Mouse (Mus musculus) layer of hippocampus, adult 9-11 months (tissue): ENCODE data around the gene Hcn1.

Experiments
- DNase-seq: peaks from one replicate; pipeline ENCODE4 v3.0.0; 2022

Gene Hcn1

DNA sequence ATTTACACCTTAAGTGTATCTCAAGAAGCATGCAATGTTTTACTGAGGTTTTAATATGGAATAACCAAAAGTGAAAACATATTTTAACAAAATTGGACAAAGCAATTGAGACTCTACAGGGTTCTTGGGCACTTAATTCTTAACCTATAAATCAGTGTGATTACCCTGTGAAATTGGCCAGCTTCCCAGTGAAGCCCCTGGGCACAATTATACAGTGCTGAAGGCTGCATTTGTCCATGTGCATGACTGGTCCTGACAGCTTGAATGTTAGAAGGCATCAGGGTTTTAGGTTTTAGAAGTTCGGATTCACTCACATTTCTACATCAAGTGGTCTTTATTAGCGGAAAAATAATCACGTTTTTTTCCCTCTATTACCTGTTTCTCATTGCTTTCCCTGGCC, 103.9 kb downstream of the Hcn1 start:
- DNase-seq = no peak

DNA sequence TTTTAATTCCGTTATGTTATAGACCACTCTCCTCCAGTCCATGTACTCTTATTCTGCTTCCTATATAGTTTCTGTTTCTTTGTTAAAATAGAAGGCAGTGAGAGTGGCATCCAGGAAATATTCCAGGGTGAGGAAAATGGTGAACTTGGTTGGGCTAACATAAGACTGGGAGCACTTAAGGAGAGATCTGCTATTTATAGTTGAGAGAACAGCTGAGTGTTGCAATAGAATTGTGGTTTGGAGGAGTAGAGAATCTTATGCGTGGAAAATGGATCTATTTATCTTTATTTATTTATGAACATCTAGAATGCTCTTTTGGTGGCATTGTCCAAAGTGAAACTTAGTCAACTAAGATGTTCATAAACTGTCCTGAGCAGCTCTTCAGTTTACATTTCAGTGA, 104.4 kb downstream of the Hcn1 start:
- no peak for DNase-seq

DNA sequence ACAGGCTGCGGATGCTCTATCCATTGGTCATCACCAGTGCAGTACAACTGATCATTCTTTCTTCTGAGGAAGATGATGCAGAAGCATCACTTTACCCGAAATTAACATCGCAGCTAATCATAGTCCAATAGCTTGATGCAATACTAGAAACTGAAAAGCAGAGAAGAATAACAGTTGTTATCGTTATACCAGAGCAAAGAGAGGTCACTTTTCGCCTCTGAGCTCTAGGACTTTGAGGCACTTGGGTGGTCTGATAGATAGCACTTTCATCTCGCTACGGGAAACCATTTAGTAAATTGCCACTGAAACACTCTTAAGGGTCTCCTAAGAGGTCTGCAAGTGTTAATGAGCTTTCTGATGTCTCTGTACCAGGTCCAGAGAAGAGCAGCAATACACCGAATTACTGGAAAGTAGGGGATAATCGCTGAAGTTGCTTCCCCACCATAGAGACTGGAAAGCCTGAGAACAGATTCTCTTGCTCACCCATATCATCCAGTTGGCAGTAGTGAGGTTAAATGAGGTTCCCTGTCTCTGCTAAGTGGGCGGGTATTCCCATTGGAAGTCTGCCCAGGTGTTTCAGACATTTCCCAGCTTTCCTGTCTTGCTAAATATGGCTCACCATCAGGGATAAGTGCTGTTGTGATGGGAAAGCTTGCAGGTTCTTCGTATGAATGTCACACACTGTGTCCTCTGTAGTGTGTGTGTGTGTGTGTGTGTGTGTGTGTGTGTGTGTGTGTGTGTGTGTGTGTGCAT, 105.0 kb downstream of the Hcn1 start:
- peak; percentile 53 for DNase-seq

DNA sequence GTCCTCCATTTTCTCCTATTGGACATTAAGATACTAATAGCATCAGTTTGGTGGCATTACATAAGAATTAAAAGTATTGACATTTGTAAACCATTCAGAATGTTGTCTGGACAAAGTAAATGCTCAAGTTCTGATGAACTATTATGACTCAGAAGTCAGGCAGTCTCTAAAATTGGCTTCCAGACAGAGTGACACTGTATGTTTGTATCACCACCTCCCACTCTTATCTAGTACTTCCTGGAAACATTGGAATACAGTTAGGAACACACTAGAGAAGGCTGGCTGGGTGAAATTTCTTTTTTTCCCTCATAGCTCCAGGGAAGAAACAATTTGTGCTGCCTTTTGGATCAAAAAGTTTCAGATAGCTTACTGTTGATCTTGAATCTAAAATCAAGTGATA, 108.7 kb downstream of the Hcn1 start:
- no peak for DNase-seq

DNA sequence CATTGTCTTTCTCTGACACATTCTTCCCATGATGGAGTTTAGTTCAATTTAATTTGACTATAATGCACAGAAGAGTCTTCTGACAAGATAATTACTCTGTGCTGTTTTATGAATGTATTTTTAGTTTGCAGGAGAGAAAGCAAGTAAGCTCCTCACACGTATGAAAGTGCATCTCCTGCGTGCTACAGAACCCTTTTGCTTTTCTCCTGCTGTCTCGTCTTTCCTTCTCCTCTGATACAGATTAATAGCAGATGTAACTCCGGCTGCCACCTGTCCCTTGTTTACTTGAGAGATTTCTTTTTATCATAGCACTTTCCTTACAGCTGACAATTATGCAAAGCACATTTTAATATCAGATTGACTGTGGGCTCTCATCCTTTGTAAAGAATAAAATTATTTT, 120.0 kb downstream of the Hcn1 start:
- peak; percentile 66 for DNase-seq

DNA sequence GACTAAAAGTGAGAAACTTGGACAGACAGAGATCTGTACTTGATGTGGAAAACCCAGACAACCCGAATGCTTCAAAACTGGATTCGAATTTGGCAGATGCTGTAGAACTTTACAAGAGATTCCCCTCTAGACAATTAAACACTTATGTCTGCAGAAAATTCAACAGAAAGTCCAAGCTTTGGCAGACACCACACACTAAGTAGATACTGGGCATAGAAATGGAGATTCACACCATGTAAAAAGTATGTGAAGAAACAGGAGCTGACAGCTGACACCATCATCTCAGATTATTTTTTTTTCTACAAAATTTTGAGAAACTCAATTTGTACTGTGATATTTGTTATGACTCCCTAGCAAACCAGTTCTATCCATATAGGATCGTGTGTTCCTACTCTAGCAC, 122.0 kb downstream of the Hcn1 start:
- no peak for DNase-seq

DNA sequence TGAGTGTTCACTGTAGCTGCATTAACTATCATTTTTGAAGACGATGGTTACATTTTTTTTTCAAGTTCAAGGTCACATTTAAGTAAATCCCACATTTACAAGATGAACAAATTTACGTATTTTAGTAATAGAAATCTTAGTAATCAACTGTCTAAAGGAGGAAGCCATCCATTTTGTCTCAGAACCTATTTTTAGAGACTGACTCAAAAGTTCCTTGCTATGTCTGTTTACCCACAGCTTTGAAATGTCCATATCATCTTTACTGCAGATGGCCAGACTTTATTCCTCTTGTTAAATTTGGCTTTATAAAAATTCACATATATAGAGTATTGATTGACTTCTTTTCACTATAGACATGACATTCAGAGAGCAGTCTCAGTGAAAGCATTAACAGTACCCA, 126.3 kb downstream of the Hcn1 start:
- no peak for DNase-seq

DNA sequence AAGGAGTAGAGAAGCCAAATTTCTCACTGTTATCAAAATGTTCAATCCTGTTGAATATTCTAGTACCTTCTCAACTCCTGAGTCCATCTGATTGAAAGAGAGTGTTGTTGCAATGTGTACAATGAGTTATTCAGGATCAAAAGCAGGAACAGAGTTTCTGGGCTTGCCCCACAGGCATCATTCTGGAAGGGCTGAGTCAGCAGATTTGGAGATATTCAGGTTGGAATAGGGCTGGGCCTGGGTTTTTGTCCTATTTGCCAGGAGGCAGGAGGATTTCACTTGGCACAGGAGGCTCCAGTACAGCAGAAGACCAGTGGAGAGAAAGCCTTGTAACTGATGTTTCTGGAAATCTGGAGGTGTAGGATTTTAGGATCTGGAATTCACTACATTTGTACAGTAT, 130.6 kb downstream of the Hcn1 start:
- no peak for DNase-seq

DNA sequence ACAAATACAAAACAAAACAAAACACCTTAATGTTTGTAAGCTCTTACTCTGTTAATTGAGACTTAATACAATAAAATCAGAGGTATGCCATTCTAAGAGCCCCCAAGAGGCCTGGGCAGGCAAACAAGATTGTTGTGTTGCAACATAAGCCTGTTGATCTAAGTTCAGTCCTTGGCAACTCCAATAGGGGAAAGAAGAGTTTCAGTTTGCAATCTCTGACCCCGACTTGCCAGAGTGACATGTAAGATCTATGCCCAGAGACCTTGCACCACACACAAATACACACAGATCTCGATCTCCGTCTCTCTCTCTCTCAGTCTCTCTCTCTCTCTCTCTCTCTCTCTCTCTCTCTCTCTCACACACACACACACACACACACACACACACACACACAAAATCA, 142.3 kb downstream of the Hcn1 start:
- DNase-seq = no peak

DNA sequence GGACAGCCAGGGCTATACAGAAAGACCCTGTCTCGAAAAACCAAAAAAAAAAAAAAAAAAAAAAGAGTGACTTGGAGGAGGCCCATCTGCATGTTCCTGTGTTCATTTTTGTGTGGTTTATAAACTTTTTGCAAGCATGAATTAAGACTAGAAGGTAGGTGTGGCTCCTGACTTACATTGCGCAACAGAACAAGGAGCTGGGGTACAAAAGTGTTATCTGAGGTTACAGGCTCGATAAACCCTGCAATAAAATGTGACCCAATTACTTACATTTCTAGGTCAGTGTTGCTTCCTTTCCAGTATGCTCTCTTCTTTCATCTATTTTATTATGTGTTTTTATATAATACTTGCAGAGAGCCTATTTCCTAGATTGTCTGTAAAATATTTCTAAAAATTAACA, 143.1 kb downstream of the Hcn1 start:
- no peak for DNase-seq

DNA sequence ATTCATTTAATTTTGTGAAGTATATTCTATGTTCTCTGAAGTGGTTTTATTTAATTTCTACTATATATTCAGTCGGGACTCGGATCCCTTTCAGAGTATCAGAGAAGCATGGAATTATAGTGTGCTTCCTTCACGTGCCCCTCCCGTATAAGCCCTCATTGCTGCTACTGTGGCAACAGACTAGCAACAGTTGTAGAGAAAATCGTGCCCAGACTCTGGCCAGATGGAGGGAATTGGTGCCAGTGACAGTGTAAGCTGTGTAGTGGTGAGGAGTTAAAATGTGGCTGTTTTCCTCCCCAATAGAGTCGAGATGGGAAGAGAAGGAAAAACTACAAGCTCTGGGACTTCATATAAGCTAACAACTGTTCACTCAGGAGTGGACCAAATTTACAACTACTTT, 163.4 kb downstream of the Hcn1 start:
- peak; percentile 83 for DNase-seq

DNA sequence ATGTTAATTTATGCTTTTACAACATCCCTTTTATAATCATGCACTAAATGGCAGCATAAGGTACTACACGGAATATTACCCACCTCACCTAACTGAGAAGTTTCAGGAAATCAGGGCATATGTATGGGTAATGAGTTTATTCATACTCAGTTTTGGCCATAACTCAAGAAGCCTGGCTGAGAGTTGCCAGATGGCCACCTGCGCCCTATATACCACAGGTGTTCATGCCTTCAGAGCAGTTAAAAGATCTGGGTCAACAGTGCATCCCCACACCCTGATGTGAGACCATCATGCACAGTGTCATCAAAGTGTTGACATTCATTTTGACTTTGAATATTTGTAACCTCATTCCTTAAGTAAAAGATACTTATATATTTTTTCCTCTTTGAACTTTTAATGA, 183.3 kb downstream of the Hcn1 start:
- DNase-seq = no peak

DNA sequence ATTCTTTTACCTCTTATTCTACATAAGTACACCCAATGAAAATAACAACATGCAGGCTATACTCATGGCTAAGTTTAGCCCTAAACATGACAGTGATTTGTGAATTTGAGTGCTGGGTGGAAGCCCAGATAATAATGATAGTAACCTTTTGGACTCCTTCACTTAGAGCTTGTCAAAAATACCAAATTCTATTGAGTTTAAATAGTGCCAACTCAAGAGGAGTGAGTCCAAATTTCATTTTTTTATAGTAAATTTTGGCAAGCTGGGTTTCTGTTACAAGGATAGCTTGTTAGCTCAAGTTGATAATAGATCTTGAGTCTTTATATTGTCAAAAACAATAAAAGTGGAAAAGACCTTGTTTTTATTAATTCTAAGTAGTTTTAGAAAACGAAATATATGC, 190.7 kb downstream of the Hcn1 start:
- DNase-seq = no peak

DNA sequence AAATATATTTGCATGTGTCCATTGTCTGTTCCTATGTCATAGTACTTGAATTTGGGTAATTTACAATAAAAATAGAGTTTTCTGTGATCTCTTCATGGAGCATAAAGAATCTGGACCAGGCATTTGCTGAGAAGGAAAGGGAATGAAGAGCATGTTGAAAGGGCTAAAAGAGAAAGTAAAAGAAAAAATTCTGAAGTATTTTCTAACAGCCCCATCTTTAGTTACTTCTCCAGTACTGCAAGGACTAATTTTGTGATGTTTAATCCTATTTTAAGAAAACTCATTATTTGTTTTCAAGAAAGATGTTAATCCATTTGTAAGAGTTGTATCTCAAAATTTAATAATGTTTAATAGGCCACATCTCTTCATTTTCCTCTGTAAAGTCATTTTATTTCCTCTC, 198.9 kb downstream of the Hcn1 start:
- no peak for DNase-seq

DNA sequence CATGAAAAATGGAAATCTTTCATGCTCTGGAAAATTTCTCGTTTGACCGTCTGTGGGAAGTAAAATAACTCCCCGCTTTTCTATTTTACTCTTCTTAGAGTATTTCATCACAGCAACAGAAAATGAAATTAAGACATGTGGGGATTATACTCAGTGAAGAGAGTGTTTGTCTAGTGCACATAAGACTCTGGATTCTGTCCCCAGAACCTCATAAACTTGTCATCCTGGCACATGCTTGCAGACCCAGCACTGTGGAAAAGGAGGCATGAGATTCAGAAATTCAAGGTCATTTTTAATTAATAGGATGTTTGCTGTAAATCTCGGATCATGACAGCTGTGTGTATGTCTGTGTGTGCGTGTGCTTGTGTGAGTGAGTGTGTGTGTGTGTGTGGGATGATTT, 225.5 kb downstream of the Hcn1 start:
- DNase-seq = no peak

DNA sequence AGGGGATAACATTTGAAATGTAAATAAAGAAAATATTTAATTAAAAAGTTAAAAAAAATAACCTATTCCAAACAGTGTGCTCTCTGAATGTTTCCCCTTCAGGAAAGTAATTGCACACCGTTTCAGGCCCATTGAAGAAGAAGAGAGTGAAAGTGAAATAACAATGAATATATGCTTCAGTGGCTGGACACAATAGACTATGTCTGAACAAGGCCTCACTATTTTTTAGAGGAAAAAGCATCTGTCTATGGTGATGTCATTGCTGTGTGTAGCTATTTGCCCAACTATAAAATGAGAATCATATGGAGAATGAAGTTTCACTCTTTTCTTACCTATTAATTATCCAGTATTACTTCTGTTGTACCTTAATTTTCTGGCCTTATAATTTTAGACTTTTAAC, 234.5 kb downstream of the Hcn1 start:
- no peak for DNase-seq

DNA sequence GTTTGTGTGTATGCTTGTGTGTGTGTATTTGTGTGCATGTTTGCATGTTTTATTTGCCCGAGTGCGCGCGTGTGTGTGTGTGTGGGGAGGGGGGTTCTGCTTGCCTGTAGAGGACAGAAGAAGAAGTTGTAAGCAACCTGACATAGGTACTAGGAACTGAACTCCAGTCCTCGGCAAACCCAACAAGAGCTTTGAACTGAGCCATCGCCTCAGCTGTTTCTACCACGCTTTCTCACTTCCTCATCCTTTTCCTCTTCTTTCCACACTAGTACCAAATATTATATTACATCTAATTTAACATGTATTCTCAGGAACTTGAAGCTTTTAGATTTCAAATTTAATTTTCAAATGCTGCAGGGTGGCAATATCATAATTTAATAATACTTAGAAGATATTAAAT, 236.1 kb downstream of the Hcn1 start:
- no peak for DNase-seq

DNA sequence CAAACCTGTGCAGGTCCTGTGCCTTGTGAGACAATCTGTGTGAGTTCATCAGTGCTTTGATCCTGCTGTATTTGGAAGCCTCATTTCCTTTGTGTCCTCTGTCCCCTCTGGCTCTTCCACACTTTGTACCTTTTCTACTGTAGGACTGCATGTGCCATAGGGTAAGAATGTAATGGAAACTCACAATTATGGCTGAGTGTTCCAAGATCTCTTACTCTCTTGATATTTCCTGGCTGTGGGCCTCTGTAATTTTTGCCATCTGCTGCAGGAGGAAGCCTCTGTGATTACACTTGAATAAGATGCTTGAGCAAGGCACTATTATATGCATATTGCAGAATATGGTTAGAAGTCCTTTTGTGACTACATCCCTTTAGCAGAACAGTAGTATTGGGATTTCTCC, 240.2 kb downstream of the Hcn1 start:
- DNase-seq = peak; percentile 9

DNA sequence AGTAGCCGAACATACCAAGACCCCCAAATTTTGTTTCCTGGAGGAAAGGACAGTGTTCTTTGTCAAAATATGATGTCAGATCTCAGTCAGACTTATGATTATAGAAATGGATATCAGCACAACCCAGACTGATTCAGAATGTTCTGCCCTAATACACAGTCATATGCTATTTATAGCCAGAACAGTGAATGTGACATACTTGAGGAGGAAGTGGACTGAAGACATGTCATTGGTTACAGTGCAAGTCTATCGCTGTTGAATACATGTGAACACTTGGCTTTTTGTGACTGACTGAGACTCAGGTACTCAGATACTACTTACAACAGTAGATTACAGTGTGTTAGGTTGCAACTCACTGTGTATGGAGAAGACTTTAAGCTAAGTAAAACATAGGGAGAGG, 245.2 kb downstream of the Hcn1 start:
- no peak for DNase-seq

DNA sequence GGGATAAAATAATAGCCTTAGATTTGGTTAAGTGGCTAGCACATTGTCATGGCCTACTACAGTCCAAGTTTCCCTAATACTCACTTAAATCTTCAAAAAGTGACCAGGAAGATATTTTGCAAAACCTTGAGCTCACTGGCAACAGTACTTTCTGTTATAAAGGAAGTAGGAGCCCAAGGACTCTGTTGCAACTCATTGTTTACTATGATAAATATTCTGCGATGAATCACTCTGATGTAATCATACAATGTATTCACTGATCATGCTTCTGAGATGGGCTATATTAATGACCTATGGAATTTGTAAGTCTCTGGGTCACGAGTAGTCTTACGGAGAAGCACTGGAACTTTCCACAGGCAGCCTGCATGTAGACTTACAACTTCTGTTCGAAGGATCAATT, 246.6 kb downstream of the Hcn1 start:
- no peak for DNase-seq

DNA sequence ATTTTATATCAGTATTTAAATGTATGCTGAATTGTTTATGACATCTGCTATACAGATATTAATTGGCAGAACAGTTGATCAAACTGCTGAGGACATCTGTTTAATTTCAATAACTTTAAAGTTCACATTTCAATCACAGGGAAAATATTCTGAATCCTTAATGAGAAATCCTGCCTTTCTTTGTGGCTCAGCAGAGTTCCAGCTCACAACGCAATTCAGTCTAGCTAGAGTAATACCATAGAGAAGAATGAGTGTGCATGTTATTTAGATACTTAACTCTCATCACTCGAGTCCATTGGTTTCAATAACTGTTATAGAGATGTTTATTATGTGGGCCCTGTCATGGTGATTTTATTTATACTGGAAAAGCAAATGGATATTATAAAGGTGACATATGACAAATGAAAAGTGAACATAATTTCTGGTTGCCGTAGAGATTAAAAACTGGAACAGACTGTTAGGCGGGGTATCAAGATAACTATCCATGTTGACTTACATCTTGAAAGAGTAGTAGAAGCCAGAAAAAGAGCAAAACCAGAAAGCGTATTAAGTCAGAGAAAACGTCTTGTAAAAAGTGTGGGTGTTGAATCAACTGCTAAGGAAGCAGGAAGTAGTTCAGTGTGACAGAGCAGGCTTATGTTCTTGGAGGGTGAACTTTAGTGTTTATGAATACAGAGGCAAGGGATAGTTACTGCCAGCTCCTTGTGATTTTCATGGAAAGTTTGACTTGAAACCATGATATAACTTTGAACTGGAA, 250.0 kb downstream of the Hcn1 start:
- peak; percentile 6 for DNase-seq

DNA sequence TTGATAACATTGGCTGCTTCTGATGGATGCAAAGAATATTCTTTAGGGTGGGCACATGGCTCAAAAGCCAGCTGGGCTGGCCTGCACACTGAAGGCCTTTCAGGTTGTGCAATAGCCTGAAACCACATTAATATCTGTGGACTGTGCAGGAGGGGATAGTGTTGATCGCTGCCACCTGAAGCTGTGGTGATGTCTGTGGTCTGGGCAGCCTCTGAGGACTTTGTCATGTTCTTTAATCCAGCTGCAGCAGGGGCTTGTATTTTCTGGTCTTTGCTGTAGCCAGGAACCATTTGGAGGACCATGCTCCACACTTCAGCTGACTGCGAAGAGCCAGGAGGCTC, 250.6 kb downstream of the Hcn1 start:
- no peak for DNase-seq

DNA sequence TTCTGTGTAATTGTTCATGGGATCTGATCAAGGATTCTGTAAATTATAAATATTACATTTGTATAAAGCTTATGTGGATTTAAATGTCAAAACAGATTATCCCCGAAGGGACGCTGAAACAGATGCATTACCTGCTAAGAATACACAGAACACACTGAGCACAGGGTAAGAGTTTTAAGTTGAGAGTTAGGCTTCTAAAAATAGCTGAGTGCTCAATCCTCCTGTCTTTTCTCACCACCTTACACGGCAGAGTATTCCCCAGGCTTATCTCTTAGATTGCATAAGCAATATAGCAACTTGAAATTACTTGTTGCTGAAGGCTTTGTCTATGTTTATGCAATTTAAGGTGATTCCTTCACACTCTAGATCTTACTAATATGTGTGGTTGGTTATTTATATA, 256.3 kb downstream of the Hcn1 start:
- DNase-seq = no peak

DNA sequence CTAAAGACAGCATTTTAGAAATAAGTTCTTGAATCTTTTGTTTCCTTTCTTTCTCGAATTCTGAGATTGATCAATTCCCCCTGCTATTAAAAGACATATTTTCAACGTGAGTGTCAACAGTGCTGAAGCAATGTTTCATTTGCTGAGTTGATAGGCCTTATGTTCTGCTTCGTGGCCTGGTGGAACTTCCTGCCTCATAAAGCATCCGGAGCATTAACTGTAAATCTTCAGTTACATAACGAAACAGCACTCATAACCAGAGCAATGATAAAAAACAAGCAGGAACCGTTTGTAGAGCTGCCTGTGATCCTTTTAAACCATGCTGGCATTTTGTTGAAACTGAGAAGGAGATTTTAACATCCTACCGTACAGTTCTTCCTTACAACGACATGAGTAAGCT, 275.7 kb downstream of the Hcn1 start:
- no peak for DNase-seq
